ENCODE assay signal across 8 mouse cellular contexts in genomic region chr2:72234943-72235342, GRCm38 (mm10). TPM values are rescaled to one million over a fixed set of nuclear protein-coding genes. Genes with fewer than 3 reads are reported as not detected.
DNase-seq lines count a peak whose midpoint lies in the region; ATAC-seq and TF ChIP-seq lines count a peak whose summit lies in the region.

No protein-coding gene starts in this region.

- no peak for TF ChIP-seq POLR2A in cortical plate, adult 2 months (IDR thresholded peaks at IDR 0.05; ENCODE audit: extremely low read depth, insufficient read depth, low read length)

- H3K27ac ChIP-seq in cortical plate, adult 2 months (ENCODE audit: insufficient read depth, low read length), result peak overlapping the region; percentile 55; the same call in 1 of the 2 replicates

- no peak overlapping the region for H3K4me3 ChIP-seq in cortical plate, adult 2 months (ENCODE audit: insufficient read depth, low read length)

- ATAC-seq in CD4-positive, CD25-positive, alpha-beta regulatory T cell, adult 4 months, result peak; percentile 47

- H3K4me1 ChIP-seq in cortical plate, adult 2 months (ENCODE audit: control insufficient read depth, insufficient read depth, low read length), result peaks cover 3% of the 10 kb centered on the region; the same call in 1 of the 2 replicates

- peak; percentile 96 for TF ChIP-seq CTCF in cortical plate, adult 2 months (IDR thresholded peaks at IDR 0.05; ENCODE audit: extremely low read depth, insufficient read depth, low read length)

- DNase-seq in adipocyte (ENCODE audit: low spot score), result peak; percentile 86
- peak; percentile 61 for DNase-seq in gastrocnemius, postnatal 10 days
- DNase-seq in kidney, postnatal 36 days, result peak; percentile 73 to 78
- DNase-seq in lung, adult 18-20 months, result peak; percentile 62 to 72
- DNase-seq in ovary, adult 18-20 months (ENCODE audit: low spot score), result peak; percentile 35
- DNase-seq in thymus, postnatal 25 days, result peak; percentile 66

RNA-seq across cellular contexts. Expression of gene Map3k20, which starts 50.5 kb away (rescaled TPM):
- polyA plus RNA-seq in CD4-positive, CD25-positive, alpha-beta regulatory T cell, adult 4 months (2017; shearing (Covaris generic)), result under 1 TPM in 1 of 2 experiments, not detected in 1; 0.17 TPM
- 5.4 and 5.7 TPM in 2 replicates for polyA plus RNA-seq in cortical plate, adult 2 months (2012; rRNA removed)
- total RNA-seq in gastrocnemius, postnatal 10 days (2021), result 100 to 1,000 TPM; 255 to 272 TPM

Comparison
In these comparisons a context has a peak if more than half of its experiments do, and no peak if none do; other contexts are left out.
1. DNase-seq: peak in every context shown above with its lines; median percentile 86 in adipocyte; 76 in kidney, postnatal 36 days; 67 in lung, adult 18-20 months; 66 in thymus, postnatal 25 days; 61 in gastrocnemius, postnatal 10 days; 35 in ovary, adult 18-20 months.